Mouse (Mus musculus) R1 (cell line): ENCODE results near the gene Enthd1.

Experiments
- DNase-seq: peaks from one replicate; pipeline ENCODE4 v3.0.0-alpha.2; 2018; ENCODE audit warnings: low read depth, low spot score

The Enthd1 gene

GRCm38 (mm10) chr15:80574211-80575040 is 9.5 kb upstream of the Enthd1 start:
- no peak for DNase-seq

- DNase-seq, result no peak
Measured at GRCm38 (mm10) chr15:80572811-80573520, 8.0 kb upstream of the Enthd1 start.

DNA sequence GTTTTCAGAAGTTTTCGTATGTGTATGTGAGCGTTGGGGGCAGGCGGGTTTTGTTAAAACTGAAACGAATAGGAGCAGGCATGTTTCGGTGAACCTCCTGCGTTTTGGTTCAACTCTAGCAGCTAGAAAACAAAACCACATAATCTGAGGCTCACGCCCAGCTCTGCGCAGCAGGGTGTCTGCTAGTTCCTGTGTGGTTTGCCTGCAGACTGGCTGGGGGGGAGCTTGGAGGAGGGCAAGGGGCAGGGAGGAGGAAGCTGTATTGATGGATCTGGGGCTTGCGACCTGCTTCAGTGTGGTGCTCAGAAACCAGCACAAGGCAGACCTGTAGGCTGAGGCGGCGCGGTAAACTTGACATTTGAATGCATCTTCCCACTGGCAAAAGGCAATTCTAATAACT is 7.3 kb upstream of the Enthd1 start, which contains the start of gene Grap2:
Gene Grap2 (plus strand): TSS at position 304 of the 400 bp plus-strand sequence.
- DNase-seq, result peak; percentile 69

DNA sequence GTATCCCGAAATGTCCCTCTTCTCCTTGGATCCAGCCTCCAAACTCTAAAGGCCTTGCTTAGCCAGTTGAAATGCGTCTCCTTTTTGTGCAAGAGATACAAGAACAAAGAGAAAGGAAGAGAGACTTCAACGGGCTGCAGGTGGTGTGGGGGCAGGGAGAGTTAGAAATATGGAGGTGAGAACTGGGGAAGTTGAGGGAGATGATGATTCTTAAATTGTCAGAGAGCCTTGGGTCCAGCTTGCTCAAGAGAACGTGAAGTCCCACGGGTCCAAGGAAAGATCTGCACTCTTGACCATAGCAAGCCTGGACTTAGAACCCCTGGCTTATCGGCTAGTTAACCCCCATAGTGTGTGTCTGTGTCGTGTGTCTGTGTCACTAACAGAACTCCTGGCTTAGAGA is 6.7 kb upstream of the Enthd1 start:
- no peak for DNase-seq

GRCm38 (mm10) chr15:80570226-80570625 is 5.3 kb upstream of the Enthd1 start:
- DNase-seq, result no peak

DNA sequence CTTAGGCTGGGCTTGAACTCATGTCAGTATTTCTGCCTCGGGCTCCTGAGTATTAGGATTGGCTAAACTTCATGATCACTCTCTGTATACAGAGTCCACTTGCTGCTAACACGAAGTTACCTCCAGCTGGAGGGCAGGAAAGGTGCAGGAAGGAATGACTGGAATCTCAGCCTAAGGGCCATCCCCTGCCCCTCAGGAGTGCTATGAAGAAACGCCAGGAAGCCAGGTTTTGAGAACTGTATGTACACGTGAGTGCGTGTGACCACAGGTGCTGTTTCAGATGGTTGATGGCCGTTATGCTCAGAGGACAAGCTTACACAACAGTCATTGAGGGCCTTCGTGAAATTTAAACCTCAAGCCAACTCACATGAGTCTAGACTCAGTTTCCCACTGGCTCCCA is 4.2 kb upstream of the Enthd1 start:
- DNase-seq, result no peak

DNA sequence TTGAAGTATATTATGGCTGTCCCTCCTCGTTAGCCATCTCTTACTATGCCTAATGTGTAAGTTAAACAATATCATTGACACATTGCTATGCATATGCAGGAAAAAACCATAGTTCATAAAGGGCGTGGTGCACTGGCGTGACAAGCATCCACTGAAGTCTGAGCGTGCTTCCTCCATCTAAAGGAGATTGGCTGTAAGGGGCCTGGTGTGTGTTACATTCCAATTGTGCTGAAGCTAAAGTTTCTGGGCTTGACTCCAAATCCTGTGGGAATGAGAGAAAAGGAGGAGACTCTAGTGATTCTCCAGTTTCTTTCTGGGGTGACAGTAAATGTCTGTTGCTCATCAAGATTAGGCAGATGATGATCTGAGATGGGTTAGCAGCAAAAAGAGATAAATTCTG is 2.8 kb upstream of the Enthd1 start:
- no peak for DNase-seq

- DNase-seq, result no peak
Measured at GRCm38 (mm10) chr15:80567139-80567538, 2.2 kb upstream of the Enthd1 start.

- DNase-seq, result no peak
Measured at GRCm38 (mm10) chr15:80566696-80567095, 1.7 kb upstream of the Enthd1 start.

DNA sequence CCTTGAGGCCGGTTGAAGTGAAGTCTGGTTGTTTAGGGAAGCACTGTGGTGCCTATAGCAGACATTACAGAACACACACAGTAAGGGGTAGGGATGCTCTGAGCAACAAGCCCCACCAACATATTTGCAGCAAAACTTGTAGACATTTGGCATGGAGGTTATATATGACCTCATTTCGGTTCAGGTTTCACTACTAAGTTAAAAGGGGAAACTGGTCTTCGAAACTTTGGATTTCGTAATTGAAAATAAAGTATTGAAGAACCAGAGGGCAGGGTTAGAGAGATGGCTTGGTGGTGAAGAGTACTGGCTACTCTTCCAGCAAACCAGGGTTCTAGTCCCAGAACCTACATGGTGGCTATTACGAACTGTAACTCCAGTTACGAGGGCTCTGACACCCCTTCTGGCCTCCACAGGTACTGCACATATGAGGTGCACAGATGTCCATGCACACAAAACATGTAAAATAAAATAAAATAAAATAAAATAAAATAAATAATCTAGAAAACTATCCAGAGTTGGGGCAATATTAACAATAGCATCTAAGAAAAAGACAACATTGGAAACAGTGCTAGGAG is 1.2 kb downstream of the Enthd1 start:
- DNase-seq, result peak; percentile 44

GRCm38 (mm10) chr15:80562446-80562845 is 2.5 kb downstream of the Enthd1 start:
- no peak for DNase-seq

DNA sequence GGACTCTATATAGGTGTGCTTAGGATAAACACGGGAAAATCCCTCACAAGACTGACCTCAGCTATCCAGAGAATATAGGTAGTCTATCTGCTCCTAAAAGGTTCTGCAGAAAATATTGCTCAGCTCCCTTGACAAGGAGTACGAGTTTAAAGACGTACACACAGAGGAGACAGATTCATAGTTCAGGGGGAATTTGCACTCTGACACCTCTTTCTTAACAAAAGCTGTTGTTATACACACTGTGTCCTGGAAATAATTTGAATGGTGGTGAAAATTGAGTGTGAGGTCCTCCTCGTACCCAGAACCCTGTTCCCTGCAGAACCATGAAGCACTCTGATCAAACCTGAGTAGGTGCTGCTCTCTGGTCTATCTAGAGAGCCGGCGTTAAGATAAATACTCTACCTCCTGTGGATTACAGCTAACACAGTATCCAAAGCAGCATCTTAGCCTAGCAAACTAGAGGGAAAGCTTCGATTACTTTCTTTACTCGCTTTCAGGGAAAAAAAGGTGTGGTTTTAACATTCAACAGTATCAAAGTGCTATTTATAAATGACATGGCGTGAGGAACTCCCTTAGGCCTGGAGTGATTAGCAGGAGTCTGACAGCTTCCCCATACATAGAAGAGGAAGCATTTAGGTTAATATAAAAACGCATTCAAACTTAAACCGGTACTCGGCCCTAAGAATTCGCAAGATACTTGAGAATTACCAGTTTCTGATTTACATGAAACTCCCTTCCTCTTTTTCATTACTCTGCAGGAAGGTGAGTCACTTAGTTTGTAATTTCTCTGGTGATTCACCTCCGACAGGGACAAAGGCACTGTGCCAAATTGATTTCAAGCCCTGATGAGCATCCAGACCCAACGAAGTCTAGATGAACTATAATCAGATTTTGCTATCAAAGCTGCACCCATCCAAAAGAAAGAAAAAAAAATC is 4.0 kb downstream of the Enthd1 start:
- DNase-seq, result no peak

DNA sequence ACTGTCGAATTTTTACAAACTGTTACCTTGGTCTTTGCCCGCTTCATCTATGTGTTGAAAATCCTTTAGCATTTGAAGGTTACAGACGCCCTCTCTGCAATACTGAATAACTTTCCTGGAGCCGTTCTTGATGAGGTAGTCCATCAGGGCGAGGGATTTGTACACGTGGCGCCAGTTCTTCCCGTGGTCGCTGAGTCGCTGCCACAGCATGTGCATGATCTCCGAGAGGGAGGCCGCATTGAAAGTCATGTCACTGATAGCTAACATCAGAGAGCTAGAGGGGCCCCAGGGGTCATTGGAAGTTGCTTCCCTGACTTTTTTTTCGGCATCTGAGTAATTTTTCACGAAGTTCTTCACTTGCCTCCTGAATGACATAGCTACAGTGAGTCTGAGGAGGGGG is 5.0 kb downstream of the Enthd1 start:
- no peak for DNase-seq

GRCm38 (mm10) chr15:80559534-80559933 is 5.4 kb downstream of the Enthd1 start:
- DNase-seq, result no peak

- DNase-seq, result peak; percentile 19
Measured at GRCm38 (mm10) chr15:80557745-80558144, 7.2 kb downstream of the Enthd1 start.

- no peak for DNase-seq
Measured at GRCm38 (mm10) chr15:80556021-80556420, 8.9 kb downstream of the Enthd1 start.

- DNase-seq, result no peak
Measured at GRCm38 (mm10) chr15:80554860-80555822, 9.8 kb downstream of the Enthd1 start.

DNA sequence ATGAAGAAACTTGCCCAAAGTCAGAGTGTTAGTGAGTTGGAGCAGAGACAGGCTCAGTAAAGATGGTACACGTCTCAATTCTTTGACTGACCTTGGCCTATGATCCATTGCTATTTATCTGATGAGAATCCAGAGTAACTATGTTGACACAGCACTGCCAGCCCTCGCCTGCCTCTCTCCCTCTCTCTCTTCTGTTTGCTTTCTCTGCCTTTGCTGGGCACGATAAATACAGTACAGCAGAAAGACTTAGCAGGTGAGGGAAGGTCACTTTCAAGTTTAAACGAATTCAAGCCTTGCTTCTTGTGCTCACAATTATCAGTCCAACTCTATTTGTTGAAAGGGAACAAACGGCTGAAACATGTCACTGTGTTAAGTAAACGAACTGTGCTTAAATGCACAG is 19.5 kb downstream of the Enthd1 start:
- no peak for DNase-seq

DNA sequence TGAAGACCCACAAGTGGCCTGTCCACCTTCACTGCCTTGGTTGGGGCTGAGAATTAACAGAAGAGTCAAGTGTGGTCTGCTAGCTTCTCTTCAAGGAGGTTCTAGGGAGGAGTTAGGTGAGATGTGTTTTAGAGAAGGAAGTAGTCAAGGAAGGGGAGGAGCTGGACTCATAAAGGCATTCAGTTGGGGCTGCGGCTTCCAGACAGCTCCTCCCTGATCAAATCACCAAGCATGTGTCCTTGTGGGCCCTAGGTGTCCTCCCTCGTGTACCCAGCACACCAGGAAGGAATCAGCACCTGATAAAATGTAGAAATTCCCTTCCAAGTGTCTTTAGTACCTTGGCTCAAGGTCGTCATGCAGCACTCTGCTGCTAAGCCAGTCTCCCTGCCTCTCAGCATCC is 20.8 kb downstream of the Enthd1 start:
- no peak for DNase-seq

DNA sequence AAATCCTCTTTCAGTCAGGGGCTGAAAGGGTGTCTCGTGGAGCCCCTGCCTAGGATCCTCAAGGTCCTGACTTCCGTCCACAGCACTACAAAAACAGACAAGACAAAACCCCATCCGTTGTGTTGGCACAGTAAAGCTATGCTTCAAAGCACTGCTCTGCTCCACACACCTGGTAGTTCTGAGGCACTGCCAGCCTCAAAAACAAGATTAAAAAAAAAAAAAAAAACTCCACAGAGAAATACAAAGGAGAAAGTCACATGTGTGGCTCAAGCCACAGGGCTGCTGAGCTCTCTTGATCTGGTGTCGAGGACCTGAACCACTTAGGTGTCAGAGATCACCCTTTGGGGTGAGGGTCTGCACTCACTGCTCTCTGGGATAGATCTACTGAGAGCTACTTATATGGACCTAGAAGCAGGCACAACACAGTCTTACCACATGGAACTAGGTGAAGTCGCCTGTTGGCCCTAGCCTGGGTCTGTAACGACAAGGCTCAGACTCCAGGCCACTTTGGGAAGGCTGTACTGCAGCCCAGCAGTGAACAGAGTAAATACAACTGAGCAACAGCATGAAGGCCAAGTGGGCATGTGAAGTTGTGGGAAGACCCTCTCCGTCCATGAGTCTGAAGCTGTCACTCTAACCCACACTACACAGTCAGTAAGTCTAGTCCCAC is 26.1 kb downstream of the Enthd1 start:
- no peak for DNase-seq
